ENCODE assay signal across 7 mouse cellular contexts in the genomic region with DNA sequence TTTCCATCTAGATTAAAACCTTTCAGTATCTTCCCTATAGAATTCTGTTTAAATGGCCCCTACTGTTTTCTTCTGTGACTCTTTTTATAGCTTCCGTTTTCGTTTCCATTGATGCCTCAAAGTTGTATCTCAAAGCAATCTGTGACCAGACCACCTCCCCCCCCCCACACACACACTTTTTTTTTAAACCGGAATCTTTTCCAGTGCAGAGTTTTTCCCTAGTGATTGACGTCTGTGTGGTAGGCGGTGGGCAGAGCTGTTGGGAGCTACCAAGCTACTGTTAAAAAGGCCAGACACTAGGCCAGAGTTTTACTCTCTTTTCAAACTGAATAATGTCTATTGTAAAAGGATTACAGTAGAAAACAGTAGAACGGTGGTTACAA. TPM values are rescaled to one million over a fixed set of nuclear protein-coding genes. Genes with fewer than 3 reads are reported as not detected.
DNase-seq lines count a peak whose midpoint lies in the region; ATAC-seq and TF ChIP-seq lines count a peak whose summit lies in the region.

No protein-coding gene starts in this region.

- DNase-seq in lung, postnatal 0 days (ENCODE audit: low spot score): no peak
- no peak for DNase-seq in lung, adult 18-20 months
- DNase-seq in urinary bladder, postnatal 36 days (ENCODE audit: low spot score in 2 of 2): no peak
- no peak for DNase-seq in gastrocnemius, postnatal 25 days

- H3K27me3 ChIP-seq in lung, postnatal 0 days (replicated peaks; ENCODE audit: insufficient read depth, low read length): no peaks in the 10 kb centered on the region
- no peaks in the 10 kb centered on the region for H3K27me3 ChIP-seq in intestine, postnatal 0 days (replicated peaks; ENCODE audit: control insufficient read depth, insufficient read depth, low read length)
- no peaks in the 10 kb centered on the region for H3K27me3 ChIP-seq in stomach, embryonic 14.5 days (ENCODE audit: control insufficient read depth, insufficient read depth, low read length)

- H3K9me3 ChIP-seq in lung, postnatal 0 days (ENCODE audit: low read length): no peaks in the 10 kb centered on the region
- H3K9me3 ChIP-seq in intestine, postnatal 0 days (ENCODE audit: control insufficient read depth): no peaks in the 10 kb centered on the region
- H3K9me3 ChIP-seq in stomach, embryonic 14.5 days (ENCODE audit: control insufficient read depth, low read depth, low read length): no peaks in the 10 kb centered on the region

- TF ChIP-seq CTCF in lung, postnatal 0 days (IDR thresholded peaks at IDR 0.05): no peak
- no peak for TF ChIP-seq CTCF in cortical plate, adult 2 months (IDR thresholded peaks at IDR 0.05; ENCODE audit: extremely low read depth, insufficient read depth, low read length)
- no peak for TF ChIP-seq CTCF in intestine, postnatal 0 days (IDR thresholded peaks at IDR 0.05; ENCODE audit: low read depth)

- no peak for TF ChIP-seq EP300 in lung, postnatal 0 days (IDR thresholded peaks at IDR 0.05)

- no peak for ATAC-seq in lung, postnatal 0 days
- no peak for ATAC-seq in intestine, postnatal 0 days
- no peak for ATAC-seq in stomach, embryonic 14.5 days (ENCODE audit: insufficient number of reproducible peaks, insufficient read depth, low FRiP score, low read depth)

- no peak for TF ChIP-seq POLR2A in cortical plate, adult 2 months (IDR thresholded peaks at IDR 0.05; ENCODE audit: extremely low read depth, insufficient read depth, low read length)

- H3K4me3 ChIP-seq in lung, postnatal 0 days (ENCODE audit: low read depth, low read length): peak overlapping the region; percentile 93
- peak overlapping the region; percentile 99 for H3K4me3 ChIP-seq in cortical plate, adult 2 months (ENCODE audit: insufficient read depth, low read length)
- peak overlapping the region; percentile 93 for H3K4me3 ChIP-seq in intestine, postnatal 0 days (ENCODE audit: low read depth, low read length)
- H3K4me3 ChIP-seq in stomach, embryonic 14.5 days (ENCODE audit: low read depth, low read length): peak overlapping the region; percentile 96

- peak overlapping the region; percentile 97 for H3K27ac ChIP-seq in lung, postnatal 0 days (ENCODE audit: low read length)
- H3K27ac ChIP-seq in cortical plate, adult 2 months (ENCODE audit: insufficient read depth, low read length): peak overlapping the region; percentile 97
- peak overlapping the region; percentile 99 for H3K27ac ChIP-seq in intestine, postnatal 0 days (ENCODE audit: low read depth, low read length)
- H3K27ac ChIP-seq in stomach, embryonic 14.5 days (ENCODE audit: low read length): peak overlapping the region; percentile 89; the same call in 1 of the 2 replicates

- H3K4me1 ChIP-seq in lung, postnatal 0 days (ENCODE audit: insufficient read depth, low read depth, low read length): peaks cover 28% of the 10 kb centered on the region
- peaks cover 26% of the 10 kb centered on the region for H3K4me1 ChIP-seq in cortical plate, adult 2 months (ENCODE audit: control insufficient read depth, insufficient read depth, low read length)
- peaks cover 6% of the 10 kb centered on the region for H3K4me1 ChIP-seq in intestine, postnatal 0 days (replicated peaks; ENCODE audit: control insufficient read depth, insufficient read depth, low read length)
- peaks cover 40% of the 10 kb centered on the region; the same call in 1 of the 2 replicates for H3K4me1 ChIP-seq in stomach, embryonic 14.5 days (ENCODE audit: control insufficient read depth, insufficient read depth, low read length)

- peak overlapping the region; percentile 94; the same call in 1 of the 2 replicates for H3K9ac ChIP-seq in lung, postnatal 0 days (replicated peaks; ENCODE audit: low read depth)
- H3K9ac ChIP-seq in intestine, postnatal 0 days (ENCODE audit: low read depth, low read length): peak overlapping the region; percentile 92
- peak overlapping the region; percentile 94 for H3K9ac ChIP-seq in stomach, embryonic 14.5 days (replicated peaks; ENCODE audit: low read depth, low read length)

- H3K4me2 ChIP-seq in lung, postnatal 0 days (replicated peaks; ENCODE audit: low read depth, low read length): peak overlapping the region; percentile 92
- peak overlapping the region; percentile 75 for H3K4me2 ChIP-seq in intestine, postnatal 0 days (replicated peaks; ENCODE audit: low read depth)
- peak overlapping the region; percentile 83 for H3K4me2 ChIP-seq in stomach, embryonic 14.5 days (replicated peaks; ENCODE audit: low read depth, low read length)

- 6% methylated on average over 6 of the region's 6 CpGs for WGBS in lung, postnatal 0 days
- 6% methylated on average over 6 of the region's 6 CpGs for WGBS in intestine, postnatal 0 days
- 12% methylated on average over 6 of the region's 6 CpGs for WGBS in stomach, embryonic 14.5 days

- H3K36me3 ChIP-seq in lung, postnatal 0 days (ENCODE audit: insufficient read depth, low read length): no peaks in the 10 kb centered on the region
- 0 out of 2 replicates have a peak, but pooled peaks cover 4% of the 10 kb centered on the region for H3K36me3 ChIP-seq in intestine, postnatal 0 days (ENCODE audit: control insufficient read depth, insufficient read depth)
- H3K36me3 ChIP-seq in stomach, embryonic 14.5 days (ENCODE audit: control insufficient read depth, insufficient read depth, low read length): no peaks in the 10 kb centered on the region

RNA-seq across cellular contexts. Expression of a gene that starts 1.1 kb away (rescaled TPM):
- polyA plus RNA-seq in lung, postnatal 0 days (2015; fragmentation: Nextera tagmentation; extraction: Ambion mirVana): 63.7 and 72.0 TPM in 2 replicates
- polyA plus RNA-seq in cortical plate, adult 2 months (2012; rRNA removed): 414 and 428 TPM in 2 replicates
- polyA plus RNA-seq in intestine, postnatal 0 days (2015; fragmentation: Nextera tagmentation; extraction: Ambion mirVana): 125 and 130 TPM in 2 replicates
- 40.0 and 53.1 TPM in 2 replicates for polyA plus RNA-seq in stomach, embryonic 14.5 days (2014; fragmentation: Nextera tagmentation; extraction: Ambion mirVana)
- 10 to 100 TPM; 75.4 to 83.4 TPM for total RNA-seq in gastrocnemius, postnatal 25 days (2021)

RNA-seq across cellular contexts. Expression of a gene that starts 30.6 kb away (rescaled TPM):
- polyA plus RNA-seq in lung, postnatal 0 days (2015; fragmentation: Nextera tagmentation; extraction: Ambion mirVana): 17.4 and 18.2 TPM in 2 replicates
- polyA plus RNA-seq in cortical plate, adult 2 months (2012; rRNA removed): 16.8 and 18.5 TPM in 2 replicates
- 29.1 and 29.9 TPM in 2 replicates for polyA plus RNA-seq in intestine, postnatal 0 days (2015; fragmentation: Nextera tagmentation; extraction: Ambion mirVana)
- polyA plus RNA-seq in stomach, embryonic 14.5 days (2014; fragmentation: Nextera tagmentation; extraction: Ambion mirVana): 91.7 and 102 TPM in 2 replicates
- total RNA-seq in gastrocnemius, postnatal 25 days (2021): 1 to 10 TPM in 1 of 2 experiments, under 1 TPM in 1; 1.00 to 2.7 TPM

RNA-seq across cellular contexts. Expression of a gene that starts 39.4 kb away (rescaled TPM):
- 19.7 and 23.7 TPM in 2 replicates for polyA plus RNA-seq in lung, postnatal 0 days (2015; fragmentation: Nextera tagmentation; extraction: Ambion mirVana)
- polyA plus RNA-seq in cortical plate, adult 2 months (2012; rRNA removed): 2.1 and 2.9 TPM in 2 replicates
- 13.9 and 14.9 TPM in 2 replicates for polyA plus RNA-seq in intestine, postnatal 0 days (2015; fragmentation: Nextera tagmentation; extraction: Ambion mirVana)
- polyA plus RNA-seq in stomach, embryonic 14.5 days (2014; fragmentation: Nextera tagmentation; extraction: Ambion mirVana): 10.9 and 14.5 TPM in 2 replicates
- total RNA-seq in gastrocnemius, postnatal 25 days (2021): 1 to 10 TPM; 5.0 to 5.5 TPM

RNA-seq across cellular contexts. Expression of a gene that starts 55.6 kb away (rescaled TPM):
- polyA plus RNA-seq in lung, postnatal 0 days (2015; fragmentation: Nextera tagmentation; extraction: Ambion mirVana): 0.04 and 0.08 TPM in 2 replicates
- polyA plus RNA-seq in cortical plate, adult 2 months (2012; rRNA removed): 9.1 TPM in 2 replicates
- polyA plus RNA-seq in intestine, postnatal 0 days (2015; fragmentation: Nextera tagmentation; extraction: Ambion mirVana): 0.12 and 0.24 TPM in 2 replicates
- polyA plus RNA-seq in stomach, embryonic 14.5 days (2014; fragmentation: Nextera tagmentation; extraction: Ambion mirVana): 0.69 and 0.78 TPM in 2 replicates
- under 1 TPM; 0.05 to 0.08 TPM for total RNA-seq in gastrocnemius, postnatal 25 days (2021)
